Mouse (Mus musculus): ENCODE results near the gene Smim7.

Smim7 gene

GRCm38 (mm10) chr8:72570633-72571610, at the start of gene Smim7:
Gene Smim7, minus strand, starts transcription at chr8:72571088.
- DNase-seq, result peak; percentile 98

GRCm38 (mm10) chr8:72590198-72590597, 19.3 kb upstream of the Smim7 start:
- DNase-seq, result peak; percentile 45

- no peak for DNase-seq
Observed at GRCm38 (mm10) chr8:72589286-72589685, 18.4 kb upstream of the Smim7 start.

- DNase-seq, result no peak
Observed at GRCm38 (mm10) chr8:72588865-72589264, 18.0 kb upstream of the Smim7 start.

GRCm38 (mm10) chr8:72587806-72588205, 16.9 kb upstream of the Smim7 start:
- DNase-seq, result no peak

- no peak for DNase-seq
Observed at GRCm38 (mm10) chr8:72584390-72584789, 13.5 kb upstream of the Smim7 start.

GRCm38 (mm10) chr8:72583056-72583771, 12.3 kb upstream of the Smim7 start:
- peak; percentile 38 for DNase-seq

- no peak for DNase-seq
Observed at GRCm38 (mm10) chr8:72579374-72579773, 8.5 kb upstream of the Smim7 start.

- DNase-seq, result no peak
Observed at GRCm38 (mm10) chr8:72577941-72578340, 7.1 kb upstream of the Smim7 start.

- DNase-seq, result no peak
Observed at GRCm38 (mm10) chr8:72577266-72577665, 6.4 kb upstream of the Smim7 start.

- DNase-seq, result no peak
Observed at GRCm38 (mm10) chr8:72575915-72576314, 5.0 kb upstream of the Smim7 start.

GRCm38 (mm10) chr8:72573450-72573849, 2.6 kb upstream of the Smim7 start:
- no peak for DNase-seq

- no peak for DNase-seq
Observed at GRCm38 (mm10) chr8:72572507-72572906, 1.6 kb upstream of the Smim7 start.

- DNase-seq, result peak; percentile 81
Observed at GRCm38 (mm10) chr8:72571611-72572473, 954 bp upstream of the Smim7 start, which contains the start of gene Tmem38a. Gene Tmem38a, plus strand, starts transcription at chr8:72572055.

- DNase-seq, result no peak
Observed at GRCm38 (mm10) chr8:72565970-72566369, 4.9 kb downstream of the Smim7 start.

- no peak for DNase-seq
Observed at GRCm38 (mm10) chr8:72561111-72561689, 9.7 kb downstream of the Smim7 start.

GRCm38 (mm10) chr8:72555770-72556169, 15.1 kb downstream of the Smim7 start:
- DNase-seq, result no peak

GRCm38 (mm10) chr8:72549314-72549892, 21.5 kb downstream of the Smim7 start:
- no peak for DNase-seq

GRCm38 (mm10) chr8:72548644-72549313, 22.1 kb downstream of the Smim7 start:
- peak; percentile 54 for DNase-seq

- DNase-seq, result peak; percentile 99
Observed at GRCm38 (mm10) chr8:72547802-72548643, 22.9 kb downstream of the Smim7 start, which contains the start of gene Med26. Gene Med26, minus strand, starts transcription at chr8:72548270.

Data from liver (tissue).